Mouse (Mus musculus): Measurements from ENCODE around the gene Ryr2. TPM values are rescaled to one million over a fixed set of nuclear protein-coding genes. Genes with fewer than 3 reads are reported as not detected.

The Ryr2 gene
- total RNA-seq, 2 experiments from 2014 or later, result 200 to 212 TPM

GRCm38 (mm10) chr13:11542546-11542945 is 564.2 kb downstream of the Ryr2 start:
- no peak overlapping the region for H3K27ac ChIP-seq
- no peak overlapping the region for H3K4me3 ChIP-seq
- intact Hi-C loops (cut with DNase I), result no loop called here
- TF ChIP-seq CTCF (IDR thresholded peaks at IDR 0.05), result no peak
- no peak for DNase-seq (ENCODE audit: extremely low spot score in 1 of 2, low spot score in 2 of 2)

GRCm38 (mm10) chr13:11536851-11537250 is 569.9 kb downstream of the Ryr2 start:
- Histone ChIP-seq H3K4me3 (no peak overlapping the region), H3K27ac (no peak overlapping the region)
- intact Hi-C loops (cut with DNase I), result no loop called here
- DNase-seq (ENCODE audit: extremely low spot score in 1 of 2, low spot score in 2 of 2), result no peak
- TF ChIP-seq CTCF (IDR thresholded peaks at IDR 0.05), result no peak

- DNase-seq (ENCODE audit: extremely low spot score in 1 of 2, low spot score in 2 of 2), result no peak
- intact Hi-C loops (cut with DNase I), result no loop called here
- no peak for TF ChIP-seq CTCF (IDR thresholded peaks at IDR 0.05)
- Histone ChIP-seq H3K27ac (no peak overlapping the region), H3K4me3 (no peak overlapping the region)
These were observed 570.9 kb downstream of the Ryr2 start for GRCm38 (mm10) chr13:11535874-11536273.

- intact Hi-C loops (cut with DNase I), result no loop called here
- Histone ChIP-seq H3K27ac (no peak overlapping the region), H3K4me3 (no peak overlapping the region)
- DNase-seq (ENCODE audit: extremely low spot score in 1 of 2, low spot score in 2 of 2), result no peak
- no peak for TF ChIP-seq CTCF (IDR thresholded peaks at IDR 0.05)
These were observed 573.5 kb downstream of the Ryr2 start for GRCm38 (mm10) chr13:11533265-11533664.

- no peak for DNase-seq (ENCODE audit: extremely low spot score in 1 of 2, low spot score in 2 of 2)
- TF ChIP-seq CTCF (IDR thresholded peaks at IDR 0.05), result no peak
- Histone ChIP-seq H3K27ac (no peak overlapping the region), H3K4me3 (no peak overlapping the region)
- intact Hi-C loops (cut with DNase I), result no loop called here
These were observed 574.5 kb downstream of the Ryr2 start for GRCm38 (mm10) chr13:11532014-11532890.

GRCm38 (mm10) chr13:11523612-11524011 is 583.1 kb downstream of the Ryr2 start:
- no peak for DNase-seq (ENCODE audit: extremely low spot score in 1 of 2, low spot score in 2 of 2)
- TF ChIP-seq CTCF (IDR thresholded peaks at IDR 0.05), result no peak
- H3K4me3 ChIP-seq, result no peak overlapping the region
- intact Hi-C loops (cut with DNase I), result no loop called here
- no peak overlapping the region for H3K27ac ChIP-seq

GRCm38 (mm10) chr13:11520765-11521164 is 586.0 kb downstream of the Ryr2 start:
- DNase-seq (ENCODE audit: extremely low spot score in 1 of 2, low spot score in 2 of 2), result no peak
- TF ChIP-seq CTCF (IDR thresholded peaks at IDR 0.05), result no peak
- intact Hi-C loops (cut with DNase I), result no loop called here
- H3K4me3 ChIP-seq, result no peak overlapping the region
- H3K27ac ChIP-seq, result no peak overlapping the region

- intact Hi-C loops (cut with DNase I), result no loop called here
These were observed 595.1 kb downstream of the Ryr2 start for GRCm38 (mm10) chr13:11511540-11512177.

More at GRCm38 (mm10) chr13:11511540-11512177, 595.1 kb downstream of the Ryr2 start:
- Histone ChIP-seq H3K27ac (no peak overlapping the region), H3K4me3 (no peak overlapping the region)
- TF ChIP-seq CTCF (IDR thresholded peaks at IDR 0.05), result no peak
- DNase-seq (ENCODE audit: extremely low spot score in 1 of 2, low spot score in 2 of 2), result no peak

Other genes with a start within 250 kb of the Ryr2 start
- gene Mtr, start 151.2 kb upstream of the Ryr2 start, total RNA-seq (2021), result 10 to 100 TPM; 17.4 to 19.0 TPM
- gene Actn2, start 233.8 kb upstream of the Ryr2 start, total RNA-seq (2021), result 10 to 100 TPM; 11.7 to 15.5 TPM

All from left cerebral cortex, adult 2 months (tissue).